Mouse (Mus musculus): ENCODE results near the gene Mki67. TPM values are rescaled to one million over a fixed set of nuclear protein-coding genes. Genes with fewer than 3 reads are reported as not detected.

Gene Mki67
- total and polyA plus RNA-seq, 3 experiments: 88.6 to 401 (median 271) TPM

DNA sequence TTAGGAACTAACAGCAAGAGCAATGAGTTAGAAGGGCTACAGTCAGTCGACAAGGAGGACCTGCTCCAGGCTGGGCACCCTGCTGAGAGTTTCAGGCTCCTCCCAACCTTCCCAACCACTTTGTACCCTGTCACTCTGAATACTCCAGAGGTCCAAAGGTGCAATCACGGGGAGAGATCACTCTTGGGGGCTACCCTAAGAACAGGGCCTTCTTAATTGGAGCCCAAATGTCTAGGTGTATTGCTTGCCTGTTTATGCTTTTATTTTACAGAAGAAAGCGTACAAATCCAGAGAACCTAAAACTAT, 20.4 kb upstream of the Mki67 start:
- Histone ChIP-seq H3K79me2 (ENCODE audit: control insufficient read depth, insufficient read depth, low read length, poor library complexity) (no peaks in the 10 kb centered on the region), H3K4me1 (ENCODE audit: control insufficient read depth in 1 of 2, insufficient read depth in 2 of 2, low read length in 2 of 2) (peaks cover 0 to 4% of the 10 kb centered on the region in 2 experiments; a peak in 1 of 4 replicates), H3K36me3 (ENCODE audit: control insufficient read depth in 1 of 2, insufficient read depth in 2 of 2, low read length in 2 of 2) (peaks cover 0 to 2% of the 10 kb centered on the region in 2 experiments; a peak in 1 of 4 replicates), H3K4me3 (ENCODE audit: control insufficient read depth in 1 of 2, insufficient read depth in 1 of 2, low read depth in 2 of 2, low read length in 2 of 2) (no peak overlapping the region), H3K9me3 (replicated peaks; ENCODE audit: insufficient read depth, low read length) (no peaks in the 10 kb centered on the region), H3K9ac (ENCODE audit: control insufficient read depth, low read depth, low read length, poor library complexity, severe bottlenecking) (no peak overlapping the region; the same call in 1 of the 2 replicates), H3K27me3 (ENCODE audit: control insufficient read depth in 1 of 2, insufficient read depth in 2 of 2, low read length in 2 of 2) (peaks cover 14 to 21% of the 10 kb centered on the region in 2 experiments), H3K27ac (ENCODE audit: control insufficient read depth, low read depth, low read length) (no peak overlapping the region)
- TF ChIP-seq MYC (IDR thresholded peaks at IDR 0.05; ENCODE audit: low read depth, low read length): 0 out of 2 replicates have a peak, but pooled peaks have one; percentile 48
- no peak for TF ChIP-seq RAD21 (IDR thresholded peaks at IDR 0.05; ENCODE audit: low read depth, low read length)
- no peak for DNase-seq (ENCODE audit: low read depth, low spot score)

DNA sequence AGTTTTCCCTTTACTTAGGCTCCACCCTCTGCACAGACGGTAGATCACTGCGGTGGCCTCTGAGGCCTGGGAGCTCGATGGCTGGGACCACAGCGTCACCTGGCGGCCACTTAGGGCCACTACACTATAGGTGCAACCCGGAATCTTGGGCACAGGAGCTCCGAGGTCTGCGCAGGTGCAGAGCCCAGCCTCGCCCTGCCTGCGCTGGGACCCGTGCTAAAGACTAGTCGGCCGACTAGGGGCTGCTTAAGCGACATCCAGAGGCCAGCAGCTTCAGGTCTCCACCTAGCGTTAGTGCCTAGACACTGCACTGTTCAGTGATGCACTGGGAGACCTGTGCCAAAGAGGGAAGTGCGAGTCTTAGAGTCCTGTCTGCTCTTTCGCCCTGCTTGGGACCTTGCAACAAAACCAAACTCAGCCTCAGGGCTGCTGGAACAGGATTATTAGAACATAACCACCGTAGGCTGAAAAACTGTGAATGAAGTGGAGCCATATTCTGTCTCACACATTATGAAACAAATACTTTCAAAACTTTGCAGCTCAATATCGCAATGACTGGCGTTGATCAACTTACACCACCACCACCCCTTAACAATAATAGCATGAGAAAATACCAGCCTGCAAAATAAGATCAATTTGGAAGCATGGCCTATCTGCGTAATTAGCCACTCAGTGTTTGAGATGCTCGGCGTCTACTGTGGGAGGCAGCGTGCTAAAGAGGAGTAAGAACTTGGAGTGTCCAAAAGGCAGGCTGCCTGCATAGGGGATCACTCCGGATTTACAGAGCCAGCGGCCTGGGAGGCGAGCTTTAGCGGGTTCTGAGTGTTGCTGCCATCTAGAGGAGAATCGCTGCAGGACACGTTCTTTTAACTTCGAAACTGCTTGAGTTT, 19.8 kb upstream of the Mki67 start:
- no peaks in the 10 kb centered on the region for H3K79me2 ChIP-seq (ENCODE audit: control insufficient read depth, insufficient read depth, low read length, poor library complexity)
- peaks cover 0 to 4% of the 10 kb centered on the region in 2 experiments; a peak in 1 of 4 replicates for H3K4me1 ChIP-seq (ENCODE audit: control insufficient read depth in 1 of 2, insufficient read depth in 2 of 2, low read length in 2 of 2)
- peak overlapping the region; percentile 61 for H3K9ac ChIP-seq (ENCODE audit: control insufficient read depth, low read depth, low read length, poor library complexity, severe bottlenecking)
- H3K4me3 ChIP-seq (ENCODE audit: control insufficient read depth in 1 of 2, insufficient read depth in 1 of 2, low read depth in 2 of 2, low read length in 2 of 2): peak overlapping the region; percentile 62 to 64
- no peak overlapping the region for H3K27ac ChIP-seq (ENCODE audit: control insufficient read depth, low read depth, low read length)
- no peaks in the 10 kb centered on the region for H3K9me3 ChIP-seq (replicated peaks; ENCODE audit: insufficient read depth, low read length)
- H3K36me3 ChIP-seq (ENCODE audit: control insufficient read depth in 1 of 2, insufficient read depth in 2 of 2, low read length in 2 of 2): peaks cover 0 to 2% of the 10 kb centered on the region in 2 experiments; a peak in 1 of 4 replicates
- H3K27me3 ChIP-seq (ENCODE audit: control insufficient read depth in 1 of 2, insufficient read depth in 2 of 2, low read length in 2 of 2): peaks cover 9 to 18% of the 10 kb centered on the region in 2 experiments
- DNase-seq (ENCODE audit: low read depth, low spot score): peak; percentile 96
- TF ChIP-seq KAT2A (conservative IDR thresholded peaks at IDR 0.05; ENCODE audit: low read depth, low read length) (no peak), SIN3A (IDR thresholded peaks at IDR 0.05; ENCODE audit: low read length) (no peak), MYB (IDR thresholded peaks at IDR 0.05; ENCODE audit: low read depth, low read length) (no peak), TCF12 (IDR thresholded peaks at IDR 0.05; ENCODE audit: low read depth, low read length) (peak; percentile 27; the same call in 1 of the 2 replicates), JUND (IDR thresholded peaks at IDR 0.05; ENCODE audit: low read depth, low read length) (0 out of 2 replicates have a peak, but pooled peaks have one; percentile 47), UBTF (IDR thresholded peaks at IDR 0.05; ENCODE audit: borderline replicate concordance, insufficient read depth, low read depth, low read length) (peak; percentile 72; the same call in 1 of the 2 replicates), MYC (IDR thresholded peaks at IDR 0.05; ENCODE audit: low read depth, low read length) (no peak), CHD1 (IDR thresholded peaks at IDR 0.05; ENCODE audit: low read depth, low read length) (no peak), POLR2AphosphoS2 (IDR thresholded peaks at IDR 0.05; ENCODE audit: low read length) (no peak), NRF1 (IDR thresholded peaks at IDR 0.05; ENCODE audit: insufficient read depth, low read depth, low read length, poor library complexity, severe bottlenecking) (peak; percentile 83), CHD2 (IDR thresholded peaks at IDR 0.05; ENCODE audit: low read length) (no peak), SMC3 (IDR thresholded peaks at IDR 0.05; ENCODE audit: low read depth, low read length) (peak; percentile 87), TAL1 (IDR thresholded peaks at IDR 0.05; ENCODE audit: low read length) (no peak), RCOR1 (IDR thresholded peaks at IDR 0.05; ENCODE audit: low read depth, low read length) (no peak), ETS1 (IDR thresholded peaks at IDR 0.05; ENCODE audit: low read depth, low read length) (no peak), CTCF (IDR thresholded peaks at IDR 0.05 in 2 of 3, conservative IDR thresholded peaks at IDR 0.05 in 1 of 3; ENCODE audit: control insufficient read depth in 1 of 3, insufficient read depth in 1 of 3, low read depth in 2 of 3, low read length in 3 of 3, poor library complexity in 1 of 3, severe bottlenecking in 1 of 3) (peak; percentile 92 to 97 (median 94)), GABPA (IDR thresholded peaks at IDR 0.05; ENCODE audit: low read depth, low read length) (no peak), BHLHE40 (IDR thresholded peaks at IDR 0.05; ENCODE audit: borderline replicate concordance, low read depth, low read length) (0 out of 2 replicates have a peak, but pooled peaks have one; percentile 24), POLR2AphosphoS5 (IDR thresholded peaks at IDR 0.05; ENCODE audit: borderline replicate concordance, low read depth, low read length) (no peak), USF2 (IDR thresholded peaks at IDR 0.05; ENCODE audit: borderline replicate concordance in 1 of 2, insufficient read depth in 1 of 2, low read depth in 1 of 2, low read length in 2 of 2) (no peak), MAFK (IDR thresholded peaks at IDR 0.05; ENCODE audit: borderline replicate concordance, low read depth, low read length) (no peak), ELF1 (IDR thresholded peaks at IDR 0.05; ENCODE audit: low read depth, low read length) (peak; percentile 67), GATA1 (IDR thresholded peaks at IDR 0.05; ENCODE audit: low read depth, low read length) (no peak), E2F4 (IDR thresholded peaks at IDR 0.05; ENCODE audit: borderline replicate concordance, low read depth, low read length) (no peak), POLR2A (IDR thresholded peaks at IDR 0.05; ENCODE audit: control insufficient read depth in 1 of 2, insufficient read depth in 1 of 2, low read depth in 1 of 2, low read length in 2 of 2, poor library complexity in 1 of 2) (no peak), EP300 (IDR thresholded peaks at IDR 0.05; ENCODE audit: low read depth in 1 of 2, low read length in 2 of 2) (0 out of 4 replicates have a peak, but pooled peaks of 1 of the 2 experiments have one; percentile 3), MAX (IDR thresholded peaks at IDR 0.05; ENCODE audit: low read length) (no peak), TBP (IDR thresholded peaks at IDR 0.05; ENCODE audit: low read depth, low read length) (0 out of 2 replicates have a peak, but pooled peaks have one; percentile 33)

Measured in MEL (cell line).